ENCODE assay signal across 8 mouse cellular contexts in the genomic region with DNA sequence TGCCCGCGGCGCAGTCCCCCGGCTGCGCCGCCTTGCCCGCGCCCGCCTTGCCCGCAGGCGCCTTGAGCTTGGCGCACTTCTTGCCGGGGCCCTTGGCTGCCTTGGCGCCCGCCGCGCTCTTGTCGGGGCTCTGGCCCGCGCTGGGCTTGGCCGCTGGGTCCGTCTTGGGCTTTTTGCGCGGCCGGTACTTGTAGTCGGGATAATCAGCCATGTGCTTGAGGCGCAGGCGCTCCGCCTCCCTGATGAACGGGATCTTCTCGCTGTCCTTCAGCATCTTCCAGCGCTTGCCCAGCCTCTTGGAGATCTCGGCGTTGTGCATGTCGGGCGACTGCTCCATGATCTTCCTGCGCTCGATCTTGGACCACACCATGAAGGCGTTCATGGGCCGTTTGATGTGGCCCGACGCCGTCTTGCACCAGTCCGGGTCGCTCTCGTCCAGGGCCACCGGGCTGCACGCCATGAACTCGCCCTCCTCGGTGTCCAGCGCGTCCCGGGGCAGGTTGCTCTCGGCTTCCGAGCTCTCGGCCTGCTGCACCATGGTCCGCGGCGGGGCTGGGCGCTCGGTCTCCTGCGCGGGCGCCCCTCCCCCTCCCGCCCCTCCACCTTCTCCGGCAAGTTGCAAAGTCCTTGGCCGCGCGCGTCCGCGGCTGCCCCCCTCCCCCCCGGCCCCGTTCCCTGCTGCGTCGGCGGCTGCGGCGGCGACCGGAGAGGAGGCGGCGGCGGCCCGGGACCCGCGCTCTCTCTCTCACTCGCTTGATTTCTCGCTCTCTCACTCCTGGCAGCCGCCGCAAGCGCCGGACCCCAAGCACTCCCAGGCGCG. TPM values are rescaled to one million over a fixed set of nuclear protein-coding genes. Genes with fewer than 3 reads are reported as not detected.
DNase-seq lines count a peak whose midpoint lies in the region; ATAC-seq and TF ChIP-seq lines count a peak whose summit lies in the region.

A gene (minus strand): TSS at position 704 of the 820 bp plus-strand sequence.

- no peaks in the 10 kb centered on the region for H3K27me3 ChIP-seq in embryonic facial prominence, embryonic 13.5 days
- H3K27me3 ChIP-seq in heart, postnatal 0 days (ENCODE audit: control insufficient read depth, insufficient read depth, low read length) = no peaks in the 10 kb centered on the region
- H3K27me3 ChIP-seq in lung, embryonic 15.5 days = no peaks in the 10 kb centered on the region

- H3K4me3 ChIP-seq in embryonic facial prominence, embryonic 13.5 days = peak within 1 kb of the TSS; percentile 97
- peak within 1 kb of the TSS; percentile 82 for H3K4me3 ChIP-seq in heart, postnatal 0 days (ENCODE audit: low read depth, low read length)
- H3K4me3 ChIP-seq in lung, embryonic 15.5 days = peak within 1 kb of the TSS; percentile 90

- peaks cover 11% of the 10 kb centered on the region for H3K36me3 ChIP-seq in embryonic facial prominence, embryonic 13.5 days
- no peaks in the 10 kb centered on the region for H3K36me3 ChIP-seq in heart, postnatal 0 days (replicated peaks; ENCODE audit: control insufficient read depth, insufficient read depth, low read length)
- H3K36me3 ChIP-seq in lung, embryonic 15.5 days = no peaks in the 10 kb centered on the region

- H3K4me1 ChIP-seq in embryonic facial prominence, embryonic 13.5 days = peaks cover 26% of the 10 kb centered on the region
- H3K4me1 ChIP-seq in heart, postnatal 0 days (ENCODE audit: control insufficient read depth, insufficient read depth) = peaks cover 7% of the 10 kb centered on the region; the same call in 1 of the 2 replicates
- H3K4me1 ChIP-seq in lung, embryonic 15.5 days = peaks cover 17% of the 10 kb centered on the region

- H3K9me3 ChIP-seq in embryonic facial prominence, embryonic 13.5 days = no peaks in the 10 kb centered on the region
- no peaks in the 10 kb centered on the region for H3K9me3 ChIP-seq in heart, postnatal 0 days (replicated peaks; ENCODE audit: control insufficient read depth, low read length)
- no peaks in the 10 kb centered on the region for H3K9me3 ChIP-seq in lung, embryonic 15.5 days

- no peak for TF ChIP-seq EP300 in heart, postnatal 0 days (IDR thresholded peaks at IDR 0.05; ENCODE audit: low read depth)

- ATAC-seq in embryonic facial prominence, embryonic 13.5 days (ENCODE audit: insufficient number of reproducible peaks, insufficient read depth, low FRiP score, low TSS enrichment, low read depth) = peak; percentile 11; the same call in 1 of the 2 replicates
- ATAC-seq in heart, postnatal 0 days (ENCODE audit: insufficient read depth, low read depth) = peak; percentile 10; the same call in 1 of the 2 replicates
- peak; percentile 31 for ATAC-seq in lung, embryonic 15.5 days (ENCODE audit: borderline replicate concordance, extremely low read depth, low FRiP score, low TSS enrichment)
- no peak for ATAC-seq in megakaryocyte progenitor cell, adult 5-6 weeks (replicated peaks; ENCODE audit: poor library complexity)

- H3K27ac ChIP-seq in embryonic facial prominence, embryonic 13.5 days = peak within 1 kb of the TSS; percentile 99
- peak within 1 kb of the TSS; percentile 82 for H3K27ac ChIP-seq in heart, postnatal 0 days (ENCODE audit: low read depth)
- H3K27ac ChIP-seq in lung, embryonic 15.5 days = peak within 1 kb of the TSS; percentile 96

- no peak for TF ChIP-seq CTCF in heart, postnatal 0 days (IDR thresholded peaks at IDR 0.05; ENCODE audit: low read depth)

- H3K4me2 ChIP-seq in embryonic facial prominence, embryonic 13.5 days = peak within 1 kb of the TSS; percentile 74
- H3K4me2 ChIP-seq in heart, postnatal 0 days (ENCODE audit: low read depth, low read length) = peak within 1 kb of the TSS; percentile 98
- H3K4me2 ChIP-seq in lung, embryonic 15.5 days = peak within 1 kb of the TSS; percentile 90

- under 1% methylated on average over 80 of the region's 95 CpGs for WGBS in embryonic facial prominence, embryonic 13.5 days
- under 1% methylated on average over 74 of the region's 95 CpGs for WGBS in heart, postnatal 0 days
- WGBS in lung, embryonic 15.5 days = under 1% methylated on average over 92 of the region's 95 CpGs

- DNase-seq in kidney, adult 18-20 months = peak; percentile 16
- no peak for DNase-seq in kidney, adult 11 months
- no peak for DNase-seq in heart, postnatal 0 days (ENCODE audit: low spot score)
- DNase-seq in layer of hippocampus, adult 9-10 months (ENCODE audit: low spot score) = peak; percentile 25
- DNase-seq in right cerebral cortex, postnatal 4 days = peak; percentile 69

- peak within 1 kb of the TSS; percentile 100 for H3K9ac ChIP-seq in embryonic facial prominence, embryonic 13.5 days
- peak within 1 kb of the TSS; percentile 64 for H3K9ac ChIP-seq in heart, postnatal 0 days (replicated peaks; ENCODE audit: low read depth, low read length)
- H3K9ac ChIP-seq in lung, embryonic 15.5 days = peak within 1 kb of the TSS; percentile 84

RNA-seq across cellular contexts. Expression of the gene that starts here (rescaled TPM):
- polyA plus RNA-seq in embryonic facial prominence, embryonic 13.5 days (2015; fragmentation: Nextera tagmentation; extraction: Ambion mirVana) = 198 and 204 TPM in 2 replicates
- total RNA-seq in heart, postnatal 0 days (2014; rRNA removed; ENCODE audit: low replicate concordance) = 5.7 and 6.6 TPM in 2 replicates
- polyA plus RNA-seq in heart, postnatal 0 days (2015; fragmentation: Nextera tagmentation; extraction: Ambion mirVana) = 3.8 and 3.9 TPM in 2 replicates
- 33.2 and 34.9 TPM in 2 replicates for polyA plus RNA-seq in lung, embryonic 15.5 days (2015; fragmentation: Nextera tagmentation; extraction: Ambion mirVana)
- total RNA-seq in megakaryocyte progenitor cell, adult 5-6 weeks (2015) = not detected in 2 replicates
- not detected in 2 replicates for total RNA-seq in megakaryocyte progenitor cell, adult 5-6 weeks (2017)

Comparison
In these comparisons a context has a peak if more than half of its experiments do, and no peak if none do; other contexts are left out.
1. DNase-seq: peak in kidney, adult 18-20 months (single experiment), layer of hippocampus, adult 9-10 months (single experiment) and right cerebral cortex, postnatal 4 days (single experiment); none in kidney, adult 11 months (single experiment) and heart, postnatal 0 days (single experiment).
2. Peak in every context shown above with its lines, with median percentiles within 50 percentile points of each other: H3K27ac ChIP-seq, H3K4me2 ChIP-seq, H3K4me3 ChIP-seq and H3K9ac ChIP-seq.